8 mouse cellular contexts compared by ENCODE assay signal in genomic region chr11:4848483-4849248, GRCm38 (mm10). TPM values are rescaled to one million over a fixed set of nuclear protein-coding genes. Genes with fewer than 3 reads are reported as not detected.
DNase-seq lines count a peak whose midpoint lies in the region; ATAC-seq and TF ChIP-seq lines count a peak whose summit lies in the region.

No protein-coding gene starts in this region.

- under 1% methylated on average over 50 of the region's 50 CpGs for WGBS in kidney, adult 2 months
- under 1% methylated on average over 50 of the region's 50 CpGs for WGBS in liver, embryonic 13.5 days (ENCODE audit: insufficient replicate concordance)
- under 1% methylated on average over 49 of the region's 50 CpGs for whole genome bisulfite sequencing in stomach, postnatal 0 days

- no peak for TF ChIP-seq POLR2A in cortical plate, adult 2 months (IDR thresholded peaks at IDR 0.05; ENCODE audit: extremely low read depth, insufficient read depth, low read length)
- no peak for TF ChIP-seq POLR2A in kidney, adult 2 months (IDR thresholded peaks at IDR 0.05; ENCODE audit: low read depth, low read length)
- peak; percentile 38 for TF ChIP-seq POLR2A in myocyte (IDR thresholded peaks at IDR 0.05; ENCODE audit: insufficient read length, low read depth)

- H3K36me3 ChIP-seq in kidney, adult 2 months (ENCODE audit: control insufficient read depth, insufficient read depth, low read length): no peaks in the 10 kb centered on the region
- H3K36me3 ChIP-seq in liver, embryonic 13.5 days: no peaks in the 10 kb centered on the region
- no peaks in the 10 kb centered on the region for H3K36me3 ChIP-seq in myocyte (ENCODE audit: control insufficient read depth, insufficient read depth)
- no peaks in the 10 kb centered on the region for H3K36me3 ChIP-seq in stomach, postnatal 0 days (ENCODE audit: control insufficient read depth, insufficient read depth, low read length)

- no peaks in the 10 kb centered on the region for H3K27me3 ChIP-seq in kidney, adult 2 months (replicated peaks; ENCODE audit: control insufficient read depth, insufficient read depth, low read length)
- no peaks in the 10 kb centered on the region for H3K27me3 ChIP-seq in liver, embryonic 13.5 days
- no peaks in the 10 kb centered on the region for H3K27me3 ChIP-seq in myocyte (ENCODE audit: control insufficient read depth, insufficient read depth, insufficient read length)
- H3K27me3 ChIP-seq in stomach, postnatal 0 days (ENCODE audit: control insufficient read depth, insufficient read depth, low read length): no peaks in the 10 kb centered on the region

- H3K4me3 ChIP-seq in cortical plate, adult 2 months (ENCODE audit: insufficient read depth, low read length): peak overlapping the region; percentile 96
- peak overlapping the region; percentile 100 for H3K4me3 ChIP-seq in kidney, adult 2 months (ENCODE audit: insufficient read depth, low read depth, low read length)
- H3K4me3 ChIP-seq in liver, embryonic 13.5 days (replicated peaks): peak overlapping the region; percentile 99
- H3K4me3 ChIP-seq in myocyte: peak overlapping the region; percentile 81
- H3K4me3 ChIP-seq in stomach, postnatal 0 days (ENCODE audit: low read depth, low read length): peak overlapping the region; percentile 95

- H3K4me1 ChIP-seq in cortical plate, adult 2 months (ENCODE audit: control insufficient read depth, insufficient read depth, low read length): peaks cover 2% of the 10 kb centered on the region; the same call in 1 of the 2 replicates
- 0 out of 2 replicates have a peak, but pooled peaks cover 4% of the 10 kb centered on the region for H3K4me1 ChIP-seq in kidney, adult 2 months (ENCODE audit: control insufficient read depth, insufficient read depth, low read length)
- peaks cover 33% of the 10 kb centered on the region for H3K4me1 ChIP-seq in liver, embryonic 13.5 days (replicated peaks)
- no peaks in the 10 kb centered on the region for H3K4me1 ChIP-seq in stomach, postnatal 0 days (replicated peaks; ENCODE audit: control insufficient read depth, insufficient read depth)

- H3K9ac ChIP-seq in liver, embryonic 13.5 days: peak overlapping the region; percentile 99
- peak overlapping the region; percentile 86 for H3K9ac ChIP-seq in stomach, postnatal 0 days (ENCODE audit: low read length)

- peak; percentile 6 for ATAC-seq in liver, embryonic 13.5 days (ENCODE audit: low read depth)
- peak; percentile 35 for ATAC-seq in stomach, postnatal 0 days (ENCODE audit: low FRiP score, low TSS enrichment)

- no peak for TF ChIP-seq EP300 in stomach, postnatal 0 days (optimal IDR thresholded peaks at IDR 0.05)

- H3ac ChIP-seq in myocyte (ENCODE audit: control insufficient read depth, insufficient read length): peak overlapping the region; percentile 93

- H3K4me2 ChIP-seq in liver, embryonic 13.5 days: peak overlapping the region; percentile 95
- H3K4me2 ChIP-seq in myocyte (ENCODE audit: low read depth): peak overlapping the region; percentile 84
- H3K4me2 ChIP-seq in stomach, postnatal 0 days (replicated peaks; ENCODE audit: low read depth): peak overlapping the region; percentile 85

- H3K79me2 ChIP-seq in myocyte (ENCODE audit: control insufficient read depth, insufficient read depth): peaks cover 44% of the 10 kb centered on the region

- H3K9me3 ChIP-seq in liver, embryonic 13.5 days (replicated peaks): no peaks in the 10 kb centered on the region
- H3K9me3 ChIP-seq in stomach, postnatal 0 days (ENCODE audit: control insufficient read depth, low read length): no peaks in the 10 kb centered on the region

- TF ChIP-seq CTCF in cortical plate, adult 2 months (IDR thresholded peaks at IDR 0.05; ENCODE audit: extremely low read depth, insufficient read depth, low read length): no peak
- TF ChIP-seq CTCF in kidney, adult 2 months (conservative IDR thresholded peaks at IDR 0.05; ENCODE audit: insufficient read depth, insufficient read length, low read depth, low read length): no peak
- TF ChIP-seq CTCF in stomach, postnatal 0 days (IDR thresholded peaks at IDR 0.05; ENCODE audit: low read depth): no peak

- no peak overlapping the region for H3K27ac ChIP-seq in cortical plate, adult 2 months (ENCODE audit: insufficient read depth, low read length)
- peak overlapping the region; percentile 60 for H3K27ac ChIP-seq in kidney, adult 2 months (ENCODE audit: insufficient read depth, low read depth, low read length)
- peak overlapping the region; percentile 89 for H3K27ac ChIP-seq in liver, embryonic 13.5 days
- peak overlapping the region; percentile 80 for H3K27ac ChIP-seq in stomach, postnatal 0 days (replicated peaks)

- DNase-seq in ovary, postnatal 10 days (ENCODE audit: low spot score): peak; percentile 35
- no peak for DNase-seq in ovary, adult 18-20 months (ENCODE audit: low spot score)
- peak; percentile 10 for DNase-seq in gastrocnemius, postnatal 25 days
- peak; percentile 54 for DNase-seq in kidney, adult 2 months
- DNase-seq in liver, embryonic 13.5 days: peak; percentile 50
- peak; percentile 50 for DNase-seq in stomach, postnatal 0 days (ENCODE audit: low spot score)

TF ChIP-seq in myocyte, 11 proteins besides CTCF, POLR2A, EP300 and RAD21:
- TF ChIP-seq TCF12 (IDR thresholded peaks at IDR 0.05; ENCODE audit: insufficient read depth, poor library complexity, severe bottlenecking) (no peak), MYOG (IDR thresholded peaks at IDR 0.05; ENCODE audit: control insufficient read depth in 1 of 3, insufficient read depth in 1 of 3, insufficient read length in 2 of 3, low read depth in 2 of 3) (no peak), MYOD1 (IDR thresholded peaks at IDR 0.05; ENCODE audit: control insufficient read depth in 1 of 3, insufficient read length in 2 of 3, low read depth in 2 of 3) (no peak), MAX (IDR thresholded peaks at IDR 0.05; ENCODE audit: low read depth) (no peak), CEBPB (IDR thresholded peaks at IDR 0.05; ENCODE audit: insufficient read depth, poor library complexity, severe bottlenecking) (no peak), POLR2AphosphoS2 (IDR thresholded peaks at IDR 0.05; ENCODE audit: insufficient read length, low read depth) (no peak), TCF3 (IDR thresholded peaks at IDR 0.05; ENCODE audit: insufficient read length, low read depth) (no peak), E2F4 (IDR thresholded peaks at IDR 0.05; ENCODE audit: insufficient read depth) (no peak), USF1 (IDR thresholded peaks at IDR 0.05; ENCODE audit: low read depth) (no peak), REST (IDR thresholded peaks at IDR 0.05; ENCODE audit: insufficient read depth, insufficient read length) (no peak), SRF (IDR thresholded peaks at IDR 0.05; ENCODE audit: control insufficient read depth, insufficient read length, low read depth) (no peak)

RNA-seq across cellular contexts. Expression of gene Nf2, which starts 0.7 kb away (rescaled TPM):
- 60.5 and 65.6 TPM in 2 replicates for polyA plus RNA-seq in cortical plate, adult 2 months (2012; rRNA removed)
- 10 to 100 TPM; 42.0 to 46.6 TPM for total RNA-seq in gastrocnemius, postnatal 25 days (2021)
- 54.0 and 54.4 TPM in 2 replicates for polyA plus RNA-seq in kidney, adult 2 months (2012; rRNA removed)
- 16.7 and 22.5 TPM in 2 replicates for polyA plus RNA-seq in liver, embryonic 13.5 days (2015; fragmentation: Nextera tagmentation; extraction: Ambion mirVana)
- polyA plus RNA-seq in myocyte (2012; fragmentation: generic; extraction: Trizol): 51.1 TPM
- 18.2 and 18.7 TPM in 2 replicates for polyA plus RNA-seq in stomach, postnatal 0 days (2015; fragmentation: Nextera tagmentation; extraction: Ambion mirVana)

RNA-seq across cellular contexts. Expression of gene Nipsnap1, which starts 25.1 kb away (rescaled TPM):
- polyA plus RNA-seq in cortical plate, adult 2 months (2012; rRNA removed): 77.7 and 84.0 TPM in 2 replicates
- total RNA-seq in gastrocnemius, postnatal 25 days (2021): 1 to 10 TPM in 1 of 2 experiments, under 1 TPM in 1; 0.64 to 1.1 TPM
- 140 and 164 TPM in 2 replicates for polyA plus RNA-seq in kidney, adult 2 months (2012; rRNA removed)
- polyA plus RNA-seq in liver, embryonic 13.5 days (2015; fragmentation: Nextera tagmentation; extraction: Ambion mirVana): 74.2 and 81.4 TPM in 2 replicates
- polyA plus RNA-seq in myocyte (2012; fragmentation: generic; extraction: Trizol): 7.2 TPM
- polyA plus RNA-seq in stomach, postnatal 0 days (2015; fragmentation: Nextera tagmentation; extraction: Ambion mirVana): 28.2 and 29.7 TPM in 2 replicates

RNA-seq across cellular contexts. Expression of gene Thoc5, which starts 46.5 kb away (rescaled TPM):
- 46.4 and 48.1 TPM in 2 replicates for polyA plus RNA-seq in cortical plate, adult 2 months (2012; rRNA removed)
- 10 to 100 TPM; 11.7 to 14.5 TPM for total RNA-seq in gastrocnemius, postnatal 25 days (2021)
- polyA plus RNA-seq in kidney, adult 2 months (2012; rRNA removed): 16.6 and 17.7 TPM in 2 replicates
- 21.7 and 25.9 TPM in 2 replicates for polyA plus RNA-seq in liver, embryonic 13.5 days (2015; fragmentation: Nextera tagmentation; extraction: Ambion mirVana)
- polyA plus RNA-seq in myocyte (2012; fragmentation: generic; extraction: Trizol): 57.9 TPM
- 18.3 and 21.0 TPM in 2 replicates for polyA plus RNA-seq in stomach, postnatal 0 days (2015; fragmentation: Nextera tagmentation; extraction: Ambion mirVana)
